Mouse (Mus musculus) adipose tissue, adult 10 weeks (tissue): ENCODE measurements around the gene Mrps5. TPM values are rescaled to one million over a fixed set of nuclear protein-coding genes. Genes with fewer than 3 reads are reported as not detected.

Experiments
- polyA plus RNA-seq: library from polyadenylated mRNA; stranded (reverse); fragments of 350-450 nt; fragmentation: Illumina TruSeq; extraction: RNeasy Lipid Tissue Mini Kit (QIAGEN cat#74804); gene quantifications from one replicate; pipeline ENCODE4 v1.2.3, GENCODE M21; 2014; ENCODE audit warnings: low read depth, low replicate concordance

Mrps5 gene
- polyA plus RNA-seq, result 60.1 TPM

DNA sequence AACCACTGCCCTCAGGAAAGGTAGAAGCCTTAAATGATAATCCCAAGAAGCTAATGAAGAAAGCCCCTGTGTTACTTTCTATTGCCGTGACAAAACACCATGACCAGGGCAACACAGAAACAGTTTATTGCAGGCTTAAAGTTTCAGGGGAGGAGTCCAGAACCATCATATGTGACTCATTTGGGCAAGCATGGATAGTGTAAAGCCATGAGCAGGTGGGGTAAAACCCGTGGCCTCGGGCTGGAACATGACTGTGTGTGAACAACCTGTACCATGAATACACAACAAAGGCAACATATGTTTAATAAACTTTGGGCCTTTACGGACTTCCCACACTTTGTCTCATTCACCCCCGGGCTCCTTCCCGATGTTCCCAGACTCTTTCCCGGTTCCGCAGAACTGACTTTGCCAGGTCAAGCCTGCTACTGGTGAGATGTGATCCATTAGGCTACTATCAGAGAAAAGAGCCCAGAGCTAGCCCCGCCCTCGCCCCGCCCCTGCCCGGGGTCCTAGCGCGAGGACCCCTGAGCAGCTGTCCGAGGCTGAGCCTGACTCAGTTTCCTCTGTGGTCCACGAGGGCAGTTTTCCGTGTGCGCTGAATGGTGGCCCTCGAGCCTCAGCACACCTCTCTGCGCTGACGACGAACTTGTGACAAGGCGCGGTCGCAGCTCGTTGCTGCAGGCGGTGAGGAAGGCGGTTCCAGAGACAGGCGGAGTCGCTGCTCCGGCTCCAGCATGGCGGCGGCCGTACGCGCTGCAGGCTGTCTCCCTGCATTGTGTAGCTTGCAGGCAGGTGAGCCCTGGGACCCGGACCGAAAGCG lies at the start of gene Mrps5, which contains the start of gene Zfp661:
Gene Mrps5 (plus strand): TSS at position 529 of the 820 bp plus-strand sequence.
Gene Zfp661 (minus strand): TSS at position 401 of the 820 bp plus-strand sequence.

GRCm38 (mm10) chr2:127541185-127541584 lies 45.8 kb upstream of the Mrps5 start, which contains the start of gene Prom2:
Gene Prom2 (minus strand): TSS chr2:127541467.

GRCm38 (mm10) chr2:127656086-127656720 lies 69.2 kb downstream of the Mrps5 start, which contains the start of gene Mal:
Gene Mal (minus strand): TSS chr2:127656695.

Other genes with a start within 250 kb of the Mrps5 start
- gene Astl, start 248.6 kb upstream of the Mrps5 start, polyA plus RNA-seq, result not detected
- 0.57 TPM for gene Adra2b, start 224.0 kb upstream of the Mrps5 start, polyA plus RNA-seq
- 0.73 TPM for gene Gpat2, start 162.0 kb upstream of the Mrps5 start, polyA plus RNA-seq
- 43.4 TPM for gene Fahd2a, start 142.7 kb upstream of the Mrps5 start, polyA plus RNA-seq
- 28.1 TPM for gene Kcnip3, start 65.1 kb upstream of the Mrps5 start, polyA plus RNA-seq
- gene Prom2, start 45.8 kb upstream of the Mrps5 start, polyA plus RNA-seq, result 364 TPM
- 4.7 TPM for gene Zfp661, start 128 bp upstream of the Mrps5 start, polyA plus RNA-seq
- gene Mal, start 69.5 kb downstream of the Mrps5 start, polyA plus RNA-seq, result 92.9 TPM
- gene Mall, start 142.7 kb downstream of the Mrps5 start, polyA plus RNA-seq, result 6.4 TPM
- gene Nphp1, start 201.7 kb downstream of the Mrps5 start, polyA plus RNA-seq, result 35.5 TPM
- gene Mtln, start 205.3 kb downstream of the Mrps5 start, polyA plus RNA-seq, result 37.9 TPM
- 1.4 TPM for gene Bub1, start 244.6 kb downstream of the Mrps5 start, polyA plus RNA-seq